Mouse (Mus musculus) midbrain, embryonic 15.5 days (tissue): ENCODE data around the gene Sall2. TPM values are rescaled to one million over a fixed set of nuclear protein-coding genes. Genes with fewer than 3 reads are reported as not detected.

ENCODE experiments used
- ATAC-seq: fragments of 200-750 bp; cut with Nextera tagmentation; replicated peaks from 2 replicates; pipeline ENCODE4 v1.8.0; 2017; ENCODE audit warnings: moderate TSS enrichment
- H3K27ac ChIP-seq: fragments of 300-500 bp; sonication (generic); 2 replicates; pipeline ENCODE4 v1.5.1; 2015; ENCODE audit warnings: mild to moderate bottlenecking, inconsistent platforms
- H3K27me3 ChIP-seq: fragments of 300-500 bp; sonication (generic); replicated peaks from 2 replicates; pipeline ENCODE4 v1.6.1; 2015; ENCODE audit warnings: inconsistent platforms
- H3K36me3 ChIP-seq: fragments of 300-500 bp; sonication (generic); replicated peaks from 2 replicates; pipeline ENCODE4 v1.6.1; 2015; ENCODE audit warnings: inconsistent platforms
- H3K4me1 ChIP-seq: fragments of 300-500 bp; sonication (generic); 2 replicates; pipeline ENCODE4 v1.6.1; 2015; ENCODE audit warnings: inconsistent platforms
- H3K4me2 ChIP-seq: fragments of 300-500 bp; sonication (generic); 2 replicates; pipeline ENCODE4 v1.6.1; 2015; ENCODE audit warnings: inconsistent platforms, mild to moderate bottlenecking, moderate library complexity
- H3K4me3 ChIP-seq: fragments of 300-500 bp; sonication (generic); 2 replicates; pipeline ENCODE4 v1.5.1; 2015; ENCODE audit warnings: mild to moderate bottlenecking, inconsistent platforms
- H3K9ac ChIP-seq: fragments of 300-500 bp; sonication (generic); 2 replicates; pipeline ENCODE4 v1.6.1; 2015; ENCODE audit warnings: mild to moderate bottlenecking, inconsistent platforms
- H3K9me3 ChIP-seq: fragments of 300-500 bp; sonication (generic); 2 replicates; pipeline ENCODE4 v1.6.1; 2016; ENCODE audit warnings: inconsistent platforms
- WGBS: fragments of 180-500 bp; shearing (Covaris S2); methylation state at CpG from one replicate; pipeline ENCODE4 v1.1.7; 2015; ENCODE audit warnings: mixed read lengths; 5-methylcytosine and 5-hydroxymethylcytosine counted together
- polyA plus RNA-seq: library from polyadenylated mRNA; unstranded; fragments of >200 nt; fragmentation: Nextera tagmentation; extraction: Ambion mirVana; gene quantifications from 2 replicates; pipeline ENCODE4 v1.2.1, GENCODE M21; 2015

Sall2 gene
- 48.8 and 49.7 TPM in 2 replicates for polyA plus RNA-seq

GRCm38 (mm10) chr14:52327910-52328812, at the start of gene Sall2:
Sall2 (minus strand) TSS chr14:52328762.
- no peaks in the 10 kb centered on the region for H3K36me3 ChIP-seq
- H3K9me3 ChIP-seq = no peaks in the 10 kb centered on the region
- peak within 1 kb of the TSS; percentile 93 for H3K4me2 ChIP-seq
- H3K27me3 ChIP-seq = no peaks in the 10 kb centered on the region
- peak within 1 kb of the TSS; percentile 41 for H3K9ac ChIP-seq
- under 1% methylated on average over 26 of the region's 26 CpGs for WGBS
- peak within 1 kb of the TSS; percentile 45 for H3K4me3 ChIP-seq
- H3K27ac ChIP-seq = peak within 1 kb of the TSS; percentile 66
- ATAC-seq = peak; percentile 69
- H3K4me1 ChIP-seq = peaks cover 23% of the 10 kb centered on the region

- H3K4me3 ChIP-seq = no peak overlapping the region
- no peaks in the 10 kb centered on the region for H3K27me3 ChIP-seq
- no peak overlapping the region for H3K27ac ChIP-seq
- no peaks in the 10 kb centered on the region for H3K4me1 ChIP-seq
- no peak overlapping the region for H3K4me2 ChIP-seq
- no peaks in the 10 kb centered on the region for H3K36me3 ChIP-seq
- 92% methylated on average over 3 of the region's 3 CpGs for WGBS
- H3K9ac ChIP-seq = no peak overlapping the region
- ATAC-seq = no peak
- H3K9me3 ChIP-seq = no peaks in the 10 kb centered on the region
Observed at GRCm38 (mm10) chr14:52368741-52369140, 40.2 kb upstream of the Sall2 start.

- Histone ChIP-seq H3K4me3 (no peak within 1 kb of the TSS), H3K4me1 (no peaks in the 10 kb centered on the region), H3K27me3 (no peaks in the 10 kb centered on the region), H3K4me2 (no peak within 1 kb of the TSS), H3K36me3 (no peaks in the 10 kb centered on the region), H3K9ac (no peak within 1 kb of the TSS), H3K9me3 (no peaks in the 10 kb centered on the region), H3K27ac (no peak within 1 kb of the TSS)
- 77% methylated on average over 4 of the region's 4 CpGs for WGBS
- no peak for ATAC-seq
Observed at GRCm38 (mm10) chr14:52356308-52356707, 27.7 kb upstream of the Sall2 start, which contains the start of gene Olfr1513. Olfr1513 (minus strand) TSS chr14:52356408.

- no peaks in the 10 kb centered on the region for H3K27me3 ChIP-seq
- no peaks in the 10 kb centered on the region for H3K9me3 ChIP-seq
- ATAC-seq = 0 out of 2 replicates have a peak, but pooled peaks have one; percentile 8
- no peaks in the 10 kb centered on the region for H3K36me3 ChIP-seq
- H3K4me1 ChIP-seq = peaks cover 2% of the 10 kb centered on the region; the same call in 1 of the 2 replicates
- H3K27ac ChIP-seq = peak overlapping the region; percentile 64
- 79% methylated on average over 6 of the region's 6 CpGs for WGBS
- H3K4me2 ChIP-seq = peak overlapping the region; percentile 47
- peak overlapping the region; percentile 31; the same call in 1 of the 2 replicates for H3K4me3 ChIP-seq
- H3K9ac ChIP-seq = no peak overlapping the region
Observed at GRCm38 (mm10) chr14:52339512-52339852, 10.9 kb upstream of the Sall2 start.

GRCm38 (mm10) chr14:52338751-52339511, 10.4 kb upstream of the Sall2 start:
- H3K4me3 ChIP-seq = peak overlapping the region; percentile 31
- peak overlapping the region; percentile 47 for H3K4me2 ChIP-seq
- ATAC-seq = peak; percentile 78
- H3K27ac ChIP-seq = peak overlapping the region; percentile 64
- H3K9me3 ChIP-seq = no peaks in the 10 kb centered on the region
- no peaks in the 10 kb centered on the region for H3K27me3 ChIP-seq
- 30% methylated on average over 21 of the region's 21 CpGs for WGBS
- no peaks in the 10 kb centered on the region for H3K36me3 ChIP-seq
- peak overlapping the region; percentile 31; the same call in 1 of the 2 replicates for H3K9ac ChIP-seq
- H3K4me1 ChIP-seq = peaks cover 2% of the 10 kb centered on the region; the same call in 1 of the 2 replicates

- peaks cover 9% of the 10 kb centered on the region for H3K4me1 ChIP-seq
- no peaks in the 10 kb centered on the region for H3K9me3 ChIP-seq
- no peak overlapping the region for H3K4me3 ChIP-seq
- no peaks in the 10 kb centered on the region for H3K36me3 ChIP-seq
- H3K27ac ChIP-seq = no peak overlapping the region
- no peak overlapping the region for H3K4me2 ChIP-seq
- no peaks in the 10 kb centered on the region for H3K27me3 ChIP-seq
- ATAC-seq = no peak
- 38% methylated on average over 2 of the region's 3 CpGs for WGBS
- H3K9ac ChIP-seq = no peak overlapping the region
Observed at GRCm38 (mm10) chr14:52332171-52332570, 3.6 kb upstream of the Sall2 start.

- Histone ChIP-seq H3K9me3 (no peaks in the 10 kb centered on the region), H3K4me3 (no peak overlapping the region), H3K27me3 (no peaks in the 10 kb centered on the region), H3K9ac (no peak overlapping the region), H3K36me3 (no peaks in the 10 kb centered on the region), H3K4me2 (no peak overlapping the region), H3K27ac (peak overlapping the region; percentile 53), H3K4me1 (peaks cover 18% of the 10 kb centered on the region)
- 4% methylated on average over 4 of the region's 4 CpGs for WGBS
- ATAC-seq = no peak
Observed at GRCm38 (mm10) chr14:52331069-52331750, 2.6 kb upstream of the Sall2 start.

GRCm38 (mm10) chr14:52327375-52327901, 1.1 kb downstream of the Sall2 start:
- no peaks in the 10 kb centered on the region for H3K36me3 ChIP-seq
- H3K4me1 ChIP-seq = peaks cover 23% of the 10 kb centered on the region
- peak overlapping the region; percentile 45 for H3K4me3 ChIP-seq
- no peaks in the 10 kb centered on the region for H3K27me3 ChIP-seq
- under 1% methylated on average over 14 of the region's 14 CpGs for WGBS
- H3K9ac ChIP-seq = peak overlapping the region; percentile 41
- no peaks in the 10 kb centered on the region for H3K9me3 ChIP-seq
- peak overlapping the region; percentile 93 for H3K4me2 ChIP-seq
- peak; percentile 66 for ATAC-seq
- H3K27ac ChIP-seq = peak overlapping the region; percentile 66

GRCm38 (mm10) chr14:52325890-52326289, 2.7 kb downstream of the Sall2 start:
- peak overlapping the region; percentile 45; the same call in 1 of the 2 replicates for H3K4me3 ChIP-seq
- no peaks in the 10 kb centered on the region for H3K27me3 ChIP-seq
- H3K9me3 ChIP-seq = no peaks in the 10 kb centered on the region
- H3K27ac ChIP-seq = 0 out of 2 replicates have a peak overlapping the region, but pooled peaks have one; percentile 20
- H3K9ac ChIP-seq = no peak overlapping the region
- WGBS = 1% methylated on average over 4 of the region's 4 CpGs
- no peak for ATAC-seq
- H3K4me1 ChIP-seq = peaks cover 23% of the 10 kb centered on the region
- H3K36me3 ChIP-seq = no peaks in the 10 kb centered on the region
- H3K4me2 ChIP-seq = peak overlapping the region; percentile 93

- no peak for ATAC-seq
- WGBS = 66% methylated on average over 6 of the region's 6 CpGs
- H3K27ac ChIP-seq = no peak overlapping the region
Observed at GRCm38 (mm10) chr14:52319361-52319760, 9.2 kb downstream of the Sall2 start.

GRCm38 (mm10) chr14:52316441-52317225, 11.9 kb downstream of the Sall2 start:
- 1% methylated on average over 16 of the region's 16 CpGs for WGBS
- H3K36me3 ChIP-seq = peaks cover 16% of the 10 kb centered on the region

More at GRCm38 (mm10) chr14:52319361-52319760, 9.2 kb downstream of the Sall2 start:
- H3K4me2 ChIP-seq = no peak overlapping the region
- H3K27me3 ChIP-seq = no peaks in the 10 kb centered on the region
- H3K4me1 ChIP-seq = peaks cover 19% of the 10 kb centered on the region
- H3K4me3 ChIP-seq = no peak overlapping the region
- H3K9ac ChIP-seq = no peak overlapping the region
- H3K9me3 ChIP-seq = no peaks in the 10 kb centered on the region
- no peaks in the 10 kb centered on the region for H3K36me3 ChIP-seq

More at GRCm38 (mm10) chr14:52316441-52317225, 11.9 kb downstream of the Sall2 start:
- Histone ChIP-seq H3K9ac (peak overlapping the region; percentile 96), H3K27me3 (no peaks in the 10 kb centered on the region), H3K27ac (peak overlapping the region; percentile 96), H3K9me3 (no peaks in the 10 kb centered on the region), H3K4me3 (peak overlapping the region; percentile 87), H3K4me1 (peaks cover 46% of the 10 kb centered on the region), H3K4me2 (peak overlapping the region; percentile 78)
- peak; percentile 86 for ATAC-seq
